Mouse (Mus musculus): Measurements from ENCODE around the gene Vegfa. TPM values are rescaled to one million over a fixed set of nuclear protein-coding genes. Genes with fewer than 3 reads are reported as not detected.

Gene Vegfa
- polyA plus RNA-seq, 1 experiment from 2014 or later: 5.2 TPM

GRCm38 (mm10) chr17:46033122-46033521, 953 bp upstream of the Vegfa start:
- no peak for DNase-seq (ENCODE audit: low spot score)
- no peak overlapping the region for H3K4me3 ChIP-seq (ENCODE audit: low read depth, low read length)

GRCm38 (mm10) chr17:46031621-46032211, 453 bp downstream of the Vegfa start:
- Histone ChIP-seq H3K36me3 (ENCODE audit: control insufficient read depth, insufficient read depth, low read length) (no peaks in the 10 kb centered on the region), H3K9me3 (ENCODE audit: control insufficient read depth, low read length) (no peaks in the 10 kb centered on the region), H3K4me2 (ENCODE audit: low read length) (peak overlapping the region; percentile 55), H3K27ac (ENCODE audit: low read depth) (peak overlapping the region; percentile 94), H3K4me3 (ENCODE audit: low read depth, low read length) (peak overlapping the region; percentile 93), H3K27me3 (replicated peaks; ENCODE audit: control insufficient read depth, insufficient read depth, low read length) (no peaks in the 10 kb centered on the region), H3K9ac (ENCODE audit: low read length) (peak overlapping the region; percentile 89), H3K4me1 (replicated peaks; ENCODE audit: control insufficient read depth, insufficient read depth, low read length) (peaks cover 41% of the 10 kb centered on the region)
- no peak for ATAC-seq (replicated peaks; ENCODE audit: low FRiP score, low TSS enrichment, low read depth)
- WGBS: under 1% methylated on average over 49 of the region's 50 CpGs
- DNase-seq (ENCODE audit: low spot score): no peak

More at GRCm38 (mm10) chr17:46033122-46033521, 953 bp upstream of the Vegfa start:
- no peaks in the 10 kb centered on the region for H3K36me3 ChIP-seq (ENCODE audit: control insufficient read depth, insufficient read depth, low read length)
- no peaks in the 10 kb centered on the region for H3K9me3 ChIP-seq (ENCODE audit: control insufficient read depth, low read length)
- H3K4me2 ChIP-seq (ENCODE audit: low read length): peak overlapping the region; percentile 55
- 50% methylated on average over 6 of the region's 6 CpGs for WGBS
- no peak overlapping the region for H3K9ac ChIP-seq (ENCODE audit: low read length)
- no peak for ATAC-seq (replicated peaks; ENCODE audit: low FRiP score, low TSS enrichment, low read depth)
- H3K27me3 ChIP-seq (replicated peaks; ENCODE audit: control insufficient read depth, insufficient read depth, low read length): no peaks in the 10 kb centered on the region
- 0 out of 2 replicates have a peak overlapping the region, but pooled peaks have one; percentile 1 for H3K27ac ChIP-seq (ENCODE audit: low read depth)
- H3K4me1 ChIP-seq (replicated peaks; ENCODE audit: control insufficient read depth, insufficient read depth, low read length): peaks cover 34% of the 10 kb centered on the region

GRCm38 (mm10) chr17:46030731-46031620, 1.2 kb downstream of the Vegfa start:
- Histone ChIP-seq H3K4me2 (ENCODE audit: low read length) (peak overlapping the region; percentile 55), H3K36me3 (ENCODE audit: control insufficient read depth, insufficient read depth, low read length) (0 out of 2 replicates have a peak, but pooled peaks cover 4% of the 10 kb centered on the region), H3K27me3 (replicated peaks; ENCODE audit: control insufficient read depth, insufficient read depth, low read length) (no peaks in the 10 kb centered on the region), H3K9me3 (ENCODE audit: control insufficient read depth, low read length) (no peaks in the 10 kb centered on the region), H3K27ac (ENCODE audit: low read depth) (peak overlapping the region; percentile 94), H3K4me1 (replicated peaks; ENCODE audit: control insufficient read depth, insufficient read depth, low read length) (peaks cover 45% of the 10 kb centered on the region), H3K9ac (ENCODE audit: low read length) (peak overlapping the region; percentile 89), H3K4me3 (ENCODE audit: low read depth, low read length) (peak overlapping the region; percentile 93)
- under 1% methylated on average over 78 of the region's 92 CpGs for WGBS
- ATAC-seq (replicated peaks; ENCODE audit: low FRiP score, low TSS enrichment, low read depth) (peak; percentile 70), DNase-seq (ENCODE audit: low spot score) (peak; percentile 87)

- Histone ChIP-seq H3K27ac (ENCODE audit: low read depth) (peak overlapping the region; percentile 94), H3K9me3 (ENCODE audit: control insufficient read depth, low read length) (no peaks in the 10 kb centered on the region), H3K27me3 (replicated peaks; ENCODE audit: control insufficient read depth, insufficient read depth, low read length) (no peaks in the 10 kb centered on the region), H3K4me1 (replicated peaks; ENCODE audit: control insufficient read depth, insufficient read depth, low read length) (peaks cover 46% of the 10 kb centered on the region), H3K36me3 (ENCODE audit: control insufficient read depth, insufficient read depth, low read length) (peaks cover 9% of the 10 kb centered on the region), H3K4me3 (ENCODE audit: low read depth, low read length) (peak overlapping the region; percentile 93), H3K4me2 (ENCODE audit: low read length) (peak overlapping the region; percentile 55), H3K9ac (ENCODE audit: low read length) (peak overlapping the region; percentile 89)
- under 1% methylated on average over 41 of the region's 43 CpGs for WGBS
- ATAC-seq (replicated peaks; ENCODE audit: low FRiP score, low TSS enrichment, low read depth) (peak; percentile 18; the same call in 1 of the 2 replicates), DNase-seq (ENCODE audit: low spot score) (peak; percentile 72)
Measured at GRCm38 (mm10) chr17:46030323-46030730, 1.8 kb downstream of the Vegfa start.

GRCm38 (mm10) chr17:46029554-46030207, 2.5 kb downstream of the Vegfa start:
- peak overlapping the region; percentile 93 for H3K4me3 ChIP-seq (ENCODE audit: low read depth, low read length)
- no peaks in the 10 kb centered on the region for H3K9me3 ChIP-seq (ENCODE audit: control insufficient read depth, low read length)
- no peak for ATAC-seq (replicated peaks; ENCODE audit: low FRiP score, low TSS enrichment, low read depth)
- H3K9ac ChIP-seq (ENCODE audit: low read length): peak overlapping the region; percentile 89
- peak overlapping the region; percentile 55 for H3K4me2 ChIP-seq (ENCODE audit: low read length)
- no peak for DNase-seq (ENCODE audit: low spot score)
- WGBS: 16% methylated on average over 7 of the region's 7 CpGs
- H3K36me3 ChIP-seq (ENCODE audit: control insufficient read depth, insufficient read depth, low read length): peaks cover 16% of the 10 kb centered on the region
- peaks cover 49% of the 10 kb centered on the region for H3K4me1 ChIP-seq (replicated peaks; ENCODE audit: control insufficient read depth, insufficient read depth, low read length)
- H3K27me3 ChIP-seq (replicated peaks; ENCODE audit: control insufficient read depth, insufficient read depth, low read length): no peaks in the 10 kb centered on the region
- H3K27ac ChIP-seq (ENCODE audit: low read depth): peak overlapping the region; percentile 94; the same call in 1 of the 2 replicates

- ATAC-seq (replicated peaks; ENCODE audit: low FRiP score, low TSS enrichment, low read depth): no peak
- 46% methylated on average over 2 of the region's 2 CpGs for WGBS
- peaks cover 49% of the 10 kb centered on the region for H3K4me1 ChIP-seq (replicated peaks; ENCODE audit: control insufficient read depth, insufficient read depth, low read length)
- H3K4me3 ChIP-seq (ENCODE audit: low read depth, low read length): peak overlapping the region; percentile 93
- H3K9ac ChIP-seq (ENCODE audit: low read length): peak overlapping the region; percentile 89
- H3K4me2 ChIP-seq (ENCODE audit: low read length): peak overlapping the region; percentile 55
- H3K27me3 ChIP-seq (replicated peaks; ENCODE audit: control insufficient read depth, insufficient read depth, low read length): no peaks in the 10 kb centered on the region
- DNase-seq (ENCODE audit: low spot score): no peak
- peaks cover 22% of the 10 kb centered on the region for H3K36me3 ChIP-seq (ENCODE audit: control insufficient read depth, insufficient read depth, low read length)
- no peaks in the 10 kb centered on the region for H3K9me3 ChIP-seq (ENCODE audit: control insufficient read depth, low read length)
- H3K27ac ChIP-seq (ENCODE audit: low read depth): no peak overlapping the region
Measured at GRCm38 (mm10) chr17:46029052-46029553, 3.1 kb downstream of the Vegfa start.

- ATAC-seq (replicated peaks; ENCODE audit: low FRiP score, low TSS enrichment, low read depth) (no peak), DNase-seq (ENCODE audit: low spot score) (no peak)
- H3K27ac ChIP-seq (ENCODE audit: low read depth): no peak overlapping the region; the same call in 1 of the 2 replicates
- peak overlapping the region; percentile 89 for H3K9ac ChIP-seq (ENCODE audit: low read length)
- H3K4me1 ChIP-seq (replicated peaks; ENCODE audit: control insufficient read depth, insufficient read depth, low read length): peaks cover 44% of the 10 kb centered on the region
- peak overlapping the region; percentile 93 for H3K4me3 ChIP-seq (ENCODE audit: low read depth, low read length)
- peaks cover 28% of the 10 kb centered on the region for H3K36me3 ChIP-seq (ENCODE audit: control insufficient read depth, insufficient read depth, low read length)
- 23% methylated on average over 15 of the region's 15 CpGs for WGBS
- no peaks in the 10 kb centered on the region for H3K27me3 ChIP-seq (replicated peaks; ENCODE audit: control insufficient read depth, insufficient read depth, low read length)
- H3K9me3 ChIP-seq (ENCODE audit: control insufficient read depth, low read length): no peaks in the 10 kb centered on the region
- peak overlapping the region; percentile 55 for H3K4me2 ChIP-seq (ENCODE audit: low read length)
Measured at GRCm38 (mm10) chr17:46028210-46029051, 3.7 kb downstream of the Vegfa start.
